Mouse (Mus musculus) MEL (cell line): ENCODE data around the gene Hacl1. TPM values are rescaled to one million over a fixed set of nuclear protein-coding genes. Genes with fewer than 3 reads are reported as not detected.
A peak's percentile ranks its signal among the peaks of the same experiment; 100 is the strongest.

ENCODE experiments used
- DNase-seq: peaks from one replicate; pipeline ENCODE4 v3.0.0; 2011; ENCODE audit warnings: low read depth, low spot score
- H3K27ac ChIP-seq: 2 replicates; pipeline ENCODE4 v1.5.1; 2012; ENCODE audit warnings: low read depth, mild to moderate bottlenecking, control low read depth, low read length, moderate library complexity; ENCODE audit not compliant: control insufficient read depth
- H3K27me3 ChIP-seq, 2 experiments: fragments of 150-350 bp in 1 of 2; sonication (generic) in 1 of 2; 2 replicates each; pipeline ENCODE4 v1.6.1; 2012; ENCODE audit warnings: low read length in 2 of 2, mild to moderate bottlenecking in 2 of 2, improper control_type of control experiment in 1 of 2, moderate library complexity in 1 of 2; ENCODE audit not compliant: insufficient read depth in 2 of 2, control insufficient read depth in 1 of 2
- H3K36me3 ChIP-seq, 2 experiments: 2 replicates each; pipeline ENCODE4 v1.6.1; 2012 to 2014; ENCODE audit warnings: low read length in 2 of 2, improper control_type of control experiment in 1 of 2, inconsistent platforms in 1 of 2, mild to moderate bottlenecking in 1 of 2; ENCODE audit not compliant: insufficient read depth in 2 of 2, control insufficient read depth in 1 of 2
- H3K4me1 ChIP-seq, 2 experiments: fragments of 150-350 bp in 1 of 2; sonication (generic) in 1 of 2; 2 replicates each; pipeline ENCODE4 v1.6.1; 2012; ENCODE audit warnings: low read length in 2 of 2, improper control_type of control experiment in 1 of 2, mild to moderate bottlenecking in 1 of 2; ENCODE audit not compliant: insufficient read depth in 2 of 2, control insufficient read depth in 1 of 2
- H3K4me3 ChIP-seq, 2 experiments: fragments of 150-350 bp in 1 of 2; sonication (generic) in 1 of 2; 2 replicates each; pipeline ENCODE4 v1.5.1; 2012; ENCODE audit warnings: low read depth in 2 of 2, low read length in 2 of 2, mild to moderate bottlenecking in 2 of 2, moderate library complexity in 2 of 2, control low read depth in 1 of 2, improper control_type of control experiment in 1 of 2; ENCODE audit not compliant: control insufficient read depth in 1 of 2, insufficient read depth in 1 of 2
- H3K79me2 ChIP-seq: 2 replicates; pipeline ENCODE4 v1.6.1; 2012; ENCODE audit warnings: mild to moderate bottlenecking, low read length, moderate library complexity; ENCODE audit not compliant: control insufficient read depth, poor library complexity, insufficient read depth
- H3K9ac ChIP-seq: 2 replicates; pipeline ENCODE4 v1.6.1; 2012; ENCODE audit warnings: low read depth, mild to moderate bottlenecking, control low read depth, low read length, moderate library complexity; ENCODE audit not compliant: control insufficient read depth, poor library complexity, severe bottlenecking
- H3K9me3 ChIP-seq: fragments of 150-350 bp; sonication (generic); replicated peaks from 2 replicates; pipeline ENCODE4 v1.6.1; 2012; ENCODE audit warnings: mild to moderate bottlenecking, low read length, improper control_type of control experiment, moderate library complexity; ENCODE audit not compliant: insufficient read depth
- BHLHE40 ChIP-seq: IDR thresholded peaks from 2 replicates; pipeline ENCODE4 v1.6.1; 2012; ENCODE audit warnings: low read depth, mild to moderate bottlenecking, inconsistent platforms, low read length, improper control_type of control experiment, borderline replicate concordance
- CHD1 ChIP-seq: IDR thresholded peaks from 2 replicates; pipeline ENCODE4 v1.6.1; 2012; ENCODE audit warnings: low read depth, mild to moderate bottlenecking, inconsistent platforms, low read length, improper control_type of control experiment
- CHD2 ChIP-seq: IDR thresholded peaks from 2 replicates; pipeline ENCODE4 v1.6.1; 2011; ENCODE audit warnings: low read length, improper control_type of control experiment
- E2F4 ChIP-seq: IDR thresholded peaks from 2 replicates; pipeline ENCODE4 v1.6.1; 2011; ENCODE audit warnings: low read depth, low read length, improper control_type of control experiment, borderline replicate concordance
- ELF1 ChIP-seq: IDR thresholded peaks from 2 replicates; pipeline ENCODE4 v1.6.1; 2014; ENCODE audit warnings: low read depth, mild to moderate bottlenecking, inconsistent platforms, low read length, improper control_type of control experiment, moderate library complexity
- ETS1 ChIP-seq: IDR thresholded peaks from 2 replicates; pipeline ENCODE4 v1.6.1; 2012; ENCODE audit warnings: low read depth, mild to moderate bottlenecking, inconsistent platforms, low read length, improper control_type of control experiment, moderate library complexity
- GATA1 ChIP-seq: IDR thresholded peaks from 2 replicates; pipeline ENCODE4 v1.6.1; 2011; ENCODE audit warnings: low read depth, low read length, improper control_type of control experiment
- JUND ChIP-seq: IDR thresholded peaks from 2 replicates; pipeline ENCODE4 v1.6.1; 2011; ENCODE audit warnings: low read depth, mild to moderate bottlenecking, improper control_type of control experiment, low read length
- KAT2A ChIP-seq: conservative IDR thresholded peaks from 2 replicates; pipeline ENCODE4 v1.6.1; 2012; ENCODE audit warnings: low read depth, low read length, improper control_type of control experiment, inconsistent platforms
- MAFK ChIP-seq: IDR thresholded peaks from 2 replicates; pipeline ENCODE4 v1.6.1; 2011; ENCODE audit warnings: low read depth, mild to moderate bottlenecking, low read length, improper control_type of control experiment, borderline replicate concordance
- MEF2A ChIP-seq: IDR thresholded peaks from 2 replicates; pipeline ENCODE4 v1.6.1; 2014; ENCODE audit warnings: low read depth, mild to moderate bottlenecking, inconsistent platforms, low read length, improper control_type of control experiment; ENCODE audit not compliant: poor library complexity, insufficient replicate concordance, severe bottlenecking; ENCODE audit errors: extremely low read depth
- MXI1 ChIP-seq: IDR thresholded peaks from 2 replicates; pipeline ENCODE4 v1.6.1; 2011; ENCODE audit warnings: mild to moderate bottlenecking, low read depth, low read length, improper control_type of control experiment
- POLR2A ChIP-seq, 2 experiments: IDR thresholded peaks; 2 replicates each; pipeline ENCODE4 v1.6.1; 2011 to 2012; ENCODE audit warnings: low read length in 2 of 2, mild to moderate bottlenecking in 2 of 2, control low read depth in 1 of 2, improper control_type of control experiment in 1 of 2, low read depth in 1 of 2, moderate library complexity in 1 of 2; ENCODE audit not compliant: control insufficient read depth in 1 of 2, insufficient read depth in 1 of 2, poor library complexity in 1 of 2
- RAD21 ChIP-seq: IDR thresholded peaks from 2 replicates; pipeline ENCODE4 v1.6.1; 2011; ENCODE audit warnings: mild to moderate bottlenecking, low read depth, low read length, improper control_type of control experiment
- TAL1 ChIP-seq: IDR thresholded peaks from 2 replicates; pipeline ENCODE4 v1.6.1; 2012; ENCODE audit warnings: mild to moderate bottlenecking, inconsistent platforms, low read length, moderate library complexity, mixed read lengths
- USF1 ChIP-seq: IDR thresholded peaks from 2 replicates; pipeline ENCODE4 v1.6.1; 2014; ENCODE audit warnings: low read depth, mild to moderate bottlenecking, inconsistent platforms, low read length, improper control_type of control experiment, moderate library complexity
- ZC3H11A ChIP-seq: IDR thresholded peaks from 2 replicates; pipeline ENCODE4 v1.6.1; 2012; ENCODE audit warnings: low read depth, mild to moderate bottlenecking, inconsistent platforms, low read length, improper control_type of control experiment
- polyA plus RNA-seq, 2 experiments: library from polyadenylated mRNA; stranded (reverse) in 1 of 2; unstranded in 1 of 2; fragments of >175 nt in 1 of 2; fragments of >200 nt in 1 of 2; gene quantifications; 2 replicates each; pipeline versions ENCODE4 v1.2.1 to v1.2.4; 2012; ENCODE audit warnings: low replicate concordance in 2 of 2, low read depth in 1 of 2; ENCODE audit not compliant: insufficient read length in 2 of 2, insufficient read depth in 1 of 2, missing spikeins in 1 of 2
- total RNA-seq: library from RNA; depleted of rRNA; stranded (reverse); fragments of 300-350 nt; gene quantifications from 2 replicates; pipeline ENCODE4 v1.2.3, GENCODE M21; 2012

The Hacl1 gene
- total and polyA plus RNA-seq, 3 experiments, result 7.7 to 13.3 TPM; not detected in 1

GRCm38 (mm10) chr14:31655406-31655805, 14.3 kb upstream of the Hacl1 start:
- no peak overlapping the region for H3K4me3 ChIP-seq
- peaks cover 7% of the 10 kb centered on the region for H3K79me2 ChIP-seq
- peaks cover 0 to 34% of the 10 kb centered on the region in 2 experiments; a peak in 2 of 4 replicates for H3K36me3 ChIP-seq
- peaks cover 13 to 41% of the 10 kb centered on the region in 2 experiments for H3K4me1 ChIP-seq
- H3K27ac ChIP-seq, result no peak overlapping the region
- H3K9me3 ChIP-seq, result no peaks in the 10 kb centered on the region
- TF ChIP-seq RAD21, result no peak
- TF ChIP-seq TAL1, result no peak
- TF ChIP-seq ZC3H11A, result no peak
- no peak for TF ChIP-seq POLR2A (IDR thresholded peaks at IDR 0.05; ENCODE audit: control insufficient read depth in 1 of 2, insufficient read depth in 1 of 2, low read depth in 1 of 2, low read length in 2 of 2, poor library complexity in 1 of 2)
- no peak for TF ChIP-seq CHD2
- TF ChIP-seq ETS1, result no peak
- TF ChIP-seq E2F4, result no peak
- no peak for TF ChIP-seq MEF2A
- TF ChIP-seq GATA1, result no peak
- TF ChIP-seq MXI1, result no peak
- TF ChIP-seq MAFK, result no peak
- no peak for TF ChIP-seq KAT2A
- no peak for TF ChIP-seq USF1
- no peak for TF ChIP-seq ELF1
- TF ChIP-seq JUND, result no peak
- no peak for TF ChIP-seq BHLHE40
- no peak overlapping the region for H3K9ac ChIP-seq
- no peaks in the 10 kb centered on the region for H3K27me3 ChIP-seq
- no peak for DNase-seq

- peaks cover 0 to 34% of the 10 kb centered on the region in 2 experiments; a peak in 2 of 4 replicates for H3K36me3 ChIP-seq
- no peak overlapping the region for H3K9ac ChIP-seq
- no peaks in the 10 kb centered on the region for H3K9me3 ChIP-seq
- TF ChIP-seq ELF1 (no peak), CHD1 (no peak)
- H3K27me3 ChIP-seq, result no peaks in the 10 kb centered on the region
- peaks cover 7% of the 10 kb centered on the region for H3K79me2 ChIP-seq
- H3K4me3 ChIP-seq, result no peak overlapping the region
- peaks cover 13 to 39% of the 10 kb centered on the region in 2 experiments for H3K4me1 ChIP-seq
- H3K27ac ChIP-seq, result peak overlapping the region; percentile 91; the same call in 1 of the 2 replicates
- no peak for DNase-seq
Observed at GRCm38 (mm10) chr14:31654816-31655215, 13.7 kb upstream of the Hacl1 start.
